Mouse (Mus musculus): ENCODE data around the gene Gnpat.
"Not testable (repeated sequence)": the region's sequence is repeated elsewhere in the genome, so short reads cannot be mapped to it uniquely, and the experiment has no call there.

Gene Gnpat

GRCm38 (mm10) chr8:124842929-124843328 lies 19.9 kb upstream of the Gnpat start:
- DNase-seq (ENCODE audit: low spot score): not testable (repeated sequence)

- DNase-seq (ENCODE audit: low spot score): no peak
Observed at GRCm38 (mm10) chr8:124845131-124845530, 17.7 kb upstream of the Gnpat start.

GRCm38 (mm10) chr8:124845573-124845972 lies 17.3 kb upstream of the Gnpat start:
- no peak for DNase-seq (ENCODE audit: low spot score)

GRCm38 (mm10) chr8:124853511-124853910 lies 9.3 kb upstream of the Gnpat start:
- DNase-seq (ENCODE audit: low spot score): no peak

GRCm38 (mm10) chr8:124859466-124859865 lies 3.4 kb upstream of the Gnpat start:
- no peak for DNase-seq (ENCODE audit: low spot score)

GRCm38 (mm10) chr8:124860188-124860587 lies 2.6 kb upstream of the Gnpat start:
- no peak for DNase-seq (ENCODE audit: low spot score)

- no peak for DNase-seq (ENCODE audit: low spot score)
Observed at GRCm38 (mm10) chr8:124863163-124863677, 387 bp downstream of the Gnpat start.

GRCm38 (mm10) chr8:124863729-124864128 lies 896 bp downstream of the Gnpat start:
- DNase-seq (ENCODE audit: low spot score): no peak

- DNase-seq (ENCODE audit: low spot score): no peak
Observed at GRCm38 (mm10) chr8:124866669-124867068, 3.8 kb downstream of the Gnpat start.

GRCm38 (mm10) chr8:124867126-124867525 lies 4.3 kb downstream of the Gnpat start:
- DNase-seq (ENCODE audit: low spot score): no peak

- DNase-seq (ENCODE audit: low spot score): no peak
Observed at GRCm38 (mm10) chr8:124869708-124870107, 6.9 kb downstream of the Gnpat start.

GRCm38 (mm10) chr8:124871474-124871873 lies 8.6 kb downstream of the Gnpat start:
- DNase-seq (ENCODE audit: low spot score): no peak

- no peak for DNase-seq (ENCODE audit: low spot score)
Observed at GRCm38 (mm10) chr8:124872081-124872480, 9.2 kb downstream of the Gnpat start.

- DNase-seq (ENCODE audit: low spot score): no peak
Observed at GRCm38 (mm10) chr8:124872690-124873089, 9.9 kb downstream of the Gnpat start.

GRCm38 (mm10) chr8:124878141-124878540 lies 15.3 kb downstream of the Gnpat start:
- DNase-seq (ENCODE audit: low spot score): no peak

- no peak for DNase-seq (ENCODE audit: low spot score)
Observed at GRCm38 (mm10) chr8:124878946-124879526, 16.2 kb downstream of the Gnpat start.

- no peak for DNase-seq (ENCODE audit: low spot score)
Observed at GRCm38 (mm10) chr8:124888385-124888784, 25.6 kb downstream of the Gnpat start.

- no peak for DNase-seq (ENCODE audit: low spot score)
Observed at GRCm38 (mm10) chr8:124892596-124892995, 29.8 kb downstream of the Gnpat start.

GRCm38 (mm10) chr8:124896010-124896631 lies 33.3 kb downstream of the Gnpat start:
- no peak for DNase-seq (ENCODE audit: low spot score)

GRCm38 (mm10) chr8:124896632-124897385 lies 34.0 kb downstream of the Gnpat start:
- DNase-seq (ENCODE audit: low spot score): peak; percentile 52

- peak; percentile 99 for DNase-seq (ENCODE audit: low spot score)
Observed at GRCm38 (mm10) chr8:124897386-124898250, 34.8 kb downstream of the Gnpat start, which contains the start of the genes Exoc8 and Sprtn. Gene Exoc8 (minus strand): TSS chr8:124897705. Gene Sprtn (plus strand): TSS chr8:124897886.
